Comparison of ENCODE assay signal across 10 mouse cellular contexts in genomic region chr7:25290911-25291310, GRCm38 (mm10). TPM values are rescaled to one million over a fixed set of nuclear protein-coding genes. Genes with fewer than 3 reads are reported as not detected.
DNase-seq lines count a peak whose midpoint lies in the region; ATAC-seq and TF ChIP-seq lines count a peak whose summit lies in the region.
"Had no signal": no experiment of that assay in that cellular context is flagged by ENCODE, and none has a peak within 500 bp of the region (broad histone marks: within the 10 kb centered on the region; RNA-seq: fewer than 3 reads in every experiment).

No protein-coding gene starts in this region.

- no peaks in the 10 kb centered on the region for H3K27me3 ChIP-seq in midbrain, embryonic 15.5 days (replicated peaks)
- H3K27me3 ChIP-seq in midbrain, embryonic 10.5 days (ENCODE audit: low read depth, poor library complexity, severe bottlenecking), result no peaks in the 10 kb centered on the region
- no peaks in the 10 kb centered on the region for H3K27me3 ChIP-seq in forebrain, embryonic 14.5 days (replicated peaks; ENCODE audit: control insufficient read depth, insufficient read depth, low read length)
- H3K27me3 ChIP-seq in limb, embryonic 14.5 days (ENCODE audit: control insufficient read depth, insufficient read depth, low read length), result no peaks in the 10 kb centered on the region
- H3K27me3 ChIP-seq: liver, embryonic 13.5 days had no signal

- no peak overlapping the region for H3K4me2 ChIP-seq in midbrain, embryonic 15.5 days
- H3K4me2 ChIP-seq in forebrain, embryonic 14.5 days (ENCODE audit: low read length), result no peak overlapping the region
- no peak overlapping the region for H3K4me2 ChIP-seq in limb, embryonic 14.5 days (replicated peaks; ENCODE audit: low read depth, low read length, severe bottlenecking)
- H3K4me2 ChIP-seq: liver, embryonic 13.5 days had no signal

- peak; percentile 76 to 77 for DNase-seq in cerebellum, postnatal 10 days
- DNase-seq in midbrain, embryonic 10.5 days (ENCODE audit: low spot score), result no peak
- peak; percentile 57 for DNase-seq in forebrain, embryonic 14.5 days (ENCODE audit: low spot score)
- DNase-seq in limb, embryonic 14.5 days (ENCODE audit: low spot score), result no peak
- no peak for DNase-seq in layer of hippocampus, postnatal 14 days (ENCODE audit: low spot score in 2 of 2)
- no peak for DNase-seq in urinary bladder, adult 18-20 months (ENCODE audit: low spot score in 2 of 2)
- DNase-seq: liver, embryonic 13.5 days had no signal

- peaks cover 81% of the 10 kb centered on the region for H3K36me3 ChIP-seq in midbrain, embryonic 15.5 days (replicated peaks)
- H3K36me3 ChIP-seq in midbrain, embryonic 10.5 days, result peaks cover 100% of the 10 kb centered on the region
- H3K36me3 ChIP-seq in forebrain, embryonic 14.5 days (ENCODE audit: control insufficient read depth, insufficient read depth, low read length), result peaks cover 100% of the 10 kb centered on the region
- peaks cover 100% of the 10 kb centered on the region for H3K36me3 ChIP-seq in limb, embryonic 14.5 days (ENCODE audit: control insufficient read depth, insufficient read depth, low read length)

- 91% methylated on average over 2 of the region's 2 CpGs for WGBS in midbrain, embryonic 15.5 days
- WGBS in midbrain, embryonic 10.5 days, result 94% methylated on average over 2 of the region's 2 CpGs
- 81% methylated on average over 2 of the region's 2 CpGs for WGBS in forebrain, embryonic 14.5 days
- 87% methylated on average over 2 of the region's 2 CpGs for WGBS in limb, embryonic 14.5 days

- no peak overlapping the region for H3K27ac ChIP-seq in midbrain, embryonic 15.5 days
- no peak overlapping the region for H3K27ac ChIP-seq in midbrain, embryonic 10.5 days (replicated peaks)
- H3K27ac ChIP-seq in forebrain, embryonic 14.5 days (ENCODE audit: low read depth, low read length), result no peak overlapping the region; the same call in 1 of the 2 replicates
- 0 out of 2 replicates have a peak overlapping the region, but pooled peaks have one; percentile 8 for H3K27ac ChIP-seq in limb, embryonic 14.5 days (replicated peaks; ENCODE audit: low read depth, low read length)
- H3K27ac ChIP-seq: liver, embryonic 13.5 days had no signal

- no peak for TF ChIP-seq POLR2A in limb, embryonic 14.5 days (IDR thresholded peaks at IDR 0.05; ENCODE audit: borderline replicate concordance, extremely low read depth, insufficient read depth, insufficient read length)

- no peak overlapping the region for H3K4me3 ChIP-seq in midbrain, embryonic 15.5 days
- no peak overlapping the region for H3K4me3 ChIP-seq in midbrain, embryonic 10.5 days
- no peak overlapping the region for H3K4me3 ChIP-seq in forebrain, embryonic 14.5 days (ENCODE audit: low read depth, low read length)
- no peak overlapping the region for H3K4me3 ChIP-seq in limb, embryonic 14.5 days (replicated peaks; ENCODE audit: low read length)
- H3K4me3 ChIP-seq: liver, embryonic 13.5 days had no signal

- H3K9ac ChIP-seq in midbrain, embryonic 15.5 days, result no peak overlapping the region
- no peak overlapping the region; the same call in 1 of the 2 replicates for H3K9ac ChIP-seq in forebrain, embryonic 14.5 days (ENCODE audit: low read length)
- no peak overlapping the region for H3K9ac ChIP-seq in limb, embryonic 14.5 days (ENCODE audit: low read depth, low read length, severe bottlenecking)
- H3K9ac ChIP-seq: liver, embryonic 13.5 days had no signal

- no peak for ATAC-seq in cerebellum, adult (ENCODE audit: insufficient number of reproducible peaks, low FRiP score, low TSS enrichment)
- ATAC-seq in midbrain, embryonic 15.5 days (replicated peaks), result 0 out of 2 replicates have a peak, but pooled peaks have one; percentile 13
- 0 out of 2 replicates have a peak, but pooled peaks have one; percentile 13 for ATAC-seq in forebrain, embryonic 14.5 days
- no peak for ATAC-seq in limb, embryonic 14.5 days (ENCODE audit: low FRiP score, low read depth)

- H3K9me3 ChIP-seq in midbrain, embryonic 15.5 days, result no peaks in the 10 kb centered on the region
- peaks cover 11% of the 10 kb centered on the region; the same call in 1 of the 2 replicates for H3K9me3 ChIP-seq in midbrain, embryonic 10.5 days (replicated peaks)
- H3K9me3 ChIP-seq in forebrain, embryonic 14.5 days (replicated peaks; ENCODE audit: control insufficient read depth, low read length), result no peaks in the 10 kb centered on the region
- H3K9me3 ChIP-seq in limb, embryonic 14.5 days (ENCODE audit: control insufficient read depth, low read length), result no peaks in the 10 kb centered on the region
- H3K9me3 ChIP-seq: liver, embryonic 13.5 days had no signal

- H3K4me1 ChIP-seq in midbrain, embryonic 15.5 days, result peaks cover 20% of the 10 kb centered on the region
- peaks cover 14% of the 10 kb centered on the region for H3K4me1 ChIP-seq in midbrain, embryonic 10.5 days
- H3K4me1 ChIP-seq in forebrain, embryonic 14.5 days (ENCODE audit: control insufficient read depth, insufficient read depth, low read length), result peaks cover under 1% of the 10 kb centered on the region; the same call in 1 of the 2 replicates
- H3K4me1 ChIP-seq in limb, embryonic 14.5 days (ENCODE audit: control insufficient read depth, insufficient read depth, low read length), result no peaks in the 10 kb centered on the region

RNA-seq across cellular contexts. Expression of gene Pafah1b3, which starts 6.9 kb away (rescaled TPM):
- 671 and 679 TPM in 2 replicates for polyA plus RNA-seq in midbrain, embryonic 15.5 days (2015; fragmentation: Nextera tagmentation; extraction: Ambion mirVana)
- polyA plus RNA-seq in midbrain, embryonic 10.5 days (2016; fragmentation: Nextera tagmentation; extraction: Ambion mirVana), result 293 and 325 TPM in 2 replicates
- polyA plus RNA-seq in forebrain, embryonic 14.5 days (2014; fragmentation: Nextera tagmentation; extraction: Ambion mirVana), result 574 and 635 TPM in 2 replicates
- polyA plus RNA-seq in limb, embryonic 14.5 days (2012; rRNA removed), result 266 and 343 TPM in 2 replicates
- 234 and 252 TPM in 2 replicates for polyA plus RNA-seq in limb, embryonic 14.5 days (2014; fragmentation: Nextera tagmentation; extraction: Ambion mirVana)
- total RNA-seq in layer of hippocampus, postnatal 14 days (2021), result 10 to 100 TPM; 35.3 to 37.1 TPM

RNA-seq across cellular contexts. Expression of gene Prr19, which starts 10.3 kb away (rescaled TPM):
- polyA plus RNA-seq in midbrain, embryonic 15.5 days (2015; fragmentation: Nextera tagmentation; extraction: Ambion mirVana), result 3.7 and 4.5 TPM in 2 replicates
- 1.1 and 1.4 TPM in 2 replicates for polyA plus RNA-seq in midbrain, embryonic 10.5 days (2016; fragmentation: Nextera tagmentation; extraction: Ambion mirVana)
- polyA plus RNA-seq in forebrain, embryonic 14.5 days (2014; fragmentation: Nextera tagmentation; extraction: Ambion mirVana), result 1.8 and 2.2 TPM in 2 replicates
- 0.99 and 1.1 TPM in 2 replicates for polyA plus RNA-seq in limb, embryonic 14.5 days (2012; rRNA removed)
- polyA plus RNA-seq in limb, embryonic 14.5 days (2014; fragmentation: Nextera tagmentation; extraction: Ambion mirVana), result 0.44 and 0.53 TPM in 2 replicates
- not detected for total RNA-seq in layer of hippocampus, postnatal 14 days (2021)
- polyA plus RNA-seq: liver, embryonic 13.5 days; spleen, adult 2 months had no signal

RNA-seq across cellular contexts. Expression of gene Tmem145, which starts 15.0 kb away (rescaled TPM):
- 94.8 and 102 TPM in 2 replicates for polyA plus RNA-seq in midbrain, embryonic 15.5 days (2015; fragmentation: Nextera tagmentation; extraction: Ambion mirVana)
- 2.1 and 5.1 TPM in 2 replicates for polyA plus RNA-seq in midbrain, embryonic 10.5 days (2016; fragmentation: Nextera tagmentation; extraction: Ambion mirVana)
- polyA plus RNA-seq in forebrain, embryonic 14.5 days (2014; fragmentation: Nextera tagmentation; extraction: Ambion mirVana), result 14.5 and 25.5 TPM in 2 replicates
- 4.4 and 7.9 TPM in 2 replicates for polyA plus RNA-seq in limb, embryonic 14.5 days (2012; rRNA removed)
- polyA plus RNA-seq in limb, embryonic 14.5 days (2014; fragmentation: Nextera tagmentation; extraction: Ambion mirVana), result 0.80 and 2.2 TPM in 2 replicates
- 10 to 100 TPM; 43.2 to 46.9 TPM for total RNA-seq in layer of hippocampus, postnatal 14 days (2021)
- polyA plus RNA-seq: spleen, adult 2 months had no signal

RNA-seq across cellular contexts. Expression of gene Cic, which starts 23.4 kb away (rescaled TPM):
- polyA plus RNA-seq in midbrain, embryonic 15.5 days (2015; fragmentation: Nextera tagmentation; extraction: Ambion mirVana), result 42.1 and 45.9 TPM in 2 replicates
- 18.5 and 21.7 TPM in 2 replicates for polyA plus RNA-seq in midbrain, embryonic 10.5 days (2016; fragmentation: Nextera tagmentation; extraction: Ambion mirVana)
- 37.4 and 38.7 TPM in 2 replicates for polyA plus RNA-seq in forebrain, embryonic 14.5 days (2014; fragmentation: Nextera tagmentation; extraction: Ambion mirVana)
- 155 and 206 TPM in 2 replicates for polyA plus RNA-seq in limb, embryonic 14.5 days (2012; rRNA removed)
- polyA plus RNA-seq in limb, embryonic 14.5 days (2014; fragmentation: Nextera tagmentation; extraction: Ambion mirVana), result 48.9 and 58.1 TPM in 2 replicates
- total RNA-seq in layer of hippocampus, postnatal 14 days (2021), result 100 to 1,000 TPM; 209 to 228 TPM

RNA-seq across cellular contexts. Expression of gene Megf8, which starts 26.1 kb away (rescaled TPM):
- 27.0 and 27.4 TPM in 2 replicates for polyA plus RNA-seq in midbrain, embryonic 15.5 days (2015; fragmentation: Nextera tagmentation; extraction: Ambion mirVana)
- polyA plus RNA-seq in midbrain, embryonic 10.5 days (2016; fragmentation: Nextera tagmentation; extraction: Ambion mirVana), result 13.9 and 14.9 TPM in 2 replicates
- polyA plus RNA-seq in forebrain, embryonic 14.5 days (2014; fragmentation: Nextera tagmentation; extraction: Ambion mirVana), result 13.3 and 17.5 TPM in 2 replicates
- 45.1 and 61.2 TPM in 2 replicates for polyA plus RNA-seq in limb, embryonic 14.5 days (2012; rRNA removed)
- polyA plus RNA-seq in limb, embryonic 14.5 days (2014; fragmentation: Nextera tagmentation; extraction: Ambion mirVana), result 16.5 and 19.9 TPM in 2 replicates
- 10 to 100 TPM; 86.7 to 87.9 TPM for total RNA-seq in layer of hippocampus, postnatal 14 days (2021)

Comparison
In these comparisons a context has a peak if more than half of its experiments do, and no peak if none do; other contexts are left out.
1. DNase-seq: peak in cerebellum, postnatal 10 days (2 of 2) and forebrain, embryonic 14.5 days (single experiment); none in midbrain, embryonic 10.5 days (single experiment), limb, embryonic 14.5 days (single experiment), layer of hippocampus, postnatal 14 days (0 of 2) and urinary bladder, adult 18-20 months (0 of 2).
2. ATAC-seq: peak in midbrain, embryonic 15.5 days (single experiment) and forebrain, embryonic 14.5 days (single experiment); none in cerebellum, adult (single experiment) and limb, embryonic 14.5 days (single experiment).